Mouse (Mus musculus) layer of hippocampus, adult 8-10 months (tissue): Measurements from ENCODE around the gene Hadha. TPM values are rescaled to one million over a fixed set of nuclear protein-coding genes. Genes with fewer than 3 reads are reported as not detected.

Experiments used
- microRNA-seq, 2 experiments: library from miRNA; unstranded; fragments of <30 nt; microRNA quantifications; one replicate each; pipeline ENCODE4 v1.2.0; 2022
- total RNA-seq, 4 experiments: library from RNA; stranded (reverse); gene quantifications; 2 replicates each; pipeline ENCODE4 v1.2.4; 2022

The Hadha gene
- total RNA-seq, 4 experiments from 2014 or later = 73.3 to 81.8 (median 74.5) TPM

Small RNA genes within 50 kb of the gene (microRNA-seq; reads per million reads assigned to microRNA genes)
- gene Mir1960 = 1.5 to 3.5 reads per million in 2 experiments

Other genes with a start within 250 kb of the Hadha start
- not detected for gene Il6, start 142.0 kb downstream of the Hadha start, total RNA-seq
- 1 to 10 TPM; 4.9 to 9.1 (median 6.2) TPM for gene Tyms, start 81.5 kb downstream of the Hadha start, total RNA-seq
- 10 to 100 TPM; 13.2 to 14.3 (median 13.7) TPM for gene Garem2, start 50.0 kb downstream of the Hadha start, total RNA-seq
- 1 to 10 TPM; 2.0 to 3.2 (median 3.0) TPM for gene 3110082J24Rik, start 49.1 kb downstream of the Hadha start, total RNA-seq
- 100 to 1,000 TPM in 2 of 4 experiments, 10 to 100 TPM in 2; 85.7 to 106 (median 100) TPM for gene Hadhb, start 86 bp upstream of the Hadha start, total RNA-seq
- not detected for gene Adgrf3, start 50.6 kb upstream of the Hadha start, total RNA-seq
- gene Selenoi, start 77.4 kb upstream of the Hadha start, total RNA-seq = 10 to 100 TPM; 39.2 to 50.7 (median 43.3) TPM
- 10 to 100 TPM in 3 of 4 experiments, 1 to 10 TPM in 1; 9.7 to 13.9 (median 11.4) TPM for gene Drc1, start 126.2 kb upstream of the Hadha start, total RNA-seq